Mouse (Mus musculus) heart, embryonic 16.5 days (tissue): Measurements from ENCODE around the gene Cntn5. TPM values are rescaled to one million over a fixed set of nuclear protein-coding genes. Genes with fewer than 3 reads are reported as not detected.

Experiments
- ATAC-seq: fragments of 200-750 bp; cut with Nextera tagmentation; replicated peaks from 2 replicates; pipeline ENCODE4 v1.8.0; 2017; ENCODE audit warnings: moderate number of reproducible peaks; ENCODE audit not compliant: insufficient read depth, low FRiP score; ENCODE audit errors: extremely low read depth
- H3K27ac ChIP-seq: fragments of 300-500 bp; sonication (generic); 2 replicates; pipeline ENCODE4 v1.5.1; 2014; ENCODE audit warnings: mild to moderate bottlenecking, low read length, control low read depth, moderate library complexity
- H3K27me3 ChIP-seq: fragments of 300-500 bp; sonication (generic); 2 replicates; pipeline ENCODE4 v1.6.1; 2014; ENCODE audit warnings: low read length, mixed read lengths; ENCODE audit not compliant: control insufficient read depth, insufficient read depth
- H3K36me3 ChIP-seq: fragments of 300-500 bp; sonication (generic); 2 replicates; pipeline ENCODE4 v1.6.1; 2014; ENCODE audit not compliant: control insufficient read depth, insufficient read depth
- H3K4me1 ChIP-seq: fragments of 300-500 bp; sonication (generic); 2 replicates; pipeline ENCODE4 v1.6.1; 2014; ENCODE audit warnings: low read length, mixed read lengths; ENCODE audit not compliant: control insufficient read depth, insufficient read depth
- H3K4me2 ChIP-seq: fragments of 300-500 bp; sonication (generic); 2 replicates; pipeline ENCODE4 v1.6.1; 2014; ENCODE audit warnings: low read depth, mild to moderate bottlenecking, control low read depth, low read length
- H3K4me3 ChIP-seq: fragments of 300-500 bp; sonication (generic); 2 replicates; pipeline ENCODE4 v1.5.1; 2014; ENCODE audit warnings: mild to moderate bottlenecking, control low read depth, low read length
- H3K9ac ChIP-seq: fragments of 300-500 bp; sonication (generic); 2 replicates; pipeline ENCODE4 v1.6.1; 2014; ENCODE audit warnings: low read length, control low read depth
- H3K9me3 ChIP-seq: fragments of 300-500 bp; sonication (generic); replicated peaks from 2 replicates; pipeline ENCODE4 v1.6.1; 2016; ENCODE audit warnings: low read length; ENCODE audit not compliant: control insufficient read depth
- WGBS: fragments of 180-500 bp; shearing (Covaris S2); extraction: QIAGEN DNeasy Blood & Tissue Kit; methylation state at CpG from one replicate; pipeline ENCODE4 v1.1.7; 2014; 5-methylcytosine and 5-hydroxymethylcytosine counted together
- polyA plus RNA-seq: library from polyadenylated mRNA; unstranded; fragments of >200 nt; fragmentation: Nextera tagmentation; extraction: Ambion mirVana; gene quantifications from 2 replicates; pipeline ENCODE4 v1.2.1, GENCODE M21; 2015

Cntn5 gene
- polyA plus RNA-seq, 1 experiment from 2014 or later, result 0.29 TPM

GRCm38 (mm10) chr9:10233364-10233763 is 671.2 kb downstream of the Cntn5 start:
- Histone ChIP-seq H3K4me1 (no peaks in the 10 kb centered on the region), H3K4me2 (no peak overlapping the region), H3K27me3 (no peaks in the 10 kb centered on the region), H3K36me3 (no peaks in the 10 kb centered on the region), H3K9me3 (peaks cover 4% of the 10 kb centered on the region; the same call in 1 of the 2 replicates), H3K27ac (no peak overlapping the region), H3K4me3 (no peak overlapping the region), H3K9ac (no peak overlapping the region)
- ATAC-seq, result no peak
- 78% methylated on average over 4 of the region's 4 CpGs for WGBS

- Histone ChIP-seq H3K9ac (no peak overlapping the region), H3K27ac (no peak overlapping the region), H3K9me3 (no peaks in the 10 kb centered on the region), H3K4me2 (no peak overlapping the region), H3K27me3 (no peaks in the 10 kb centered on the region), H3K4me3 (no peak overlapping the region), H3K36me3 (no peaks in the 10 kb centered on the region), H3K4me1 (no peaks in the 10 kb centered on the region)
- ATAC-seq, result no peak
- 59% methylated on average over 1 of the region's 1 CpGs for WGBS
These were observed 672.5 kb downstream of the Cntn5 start for GRCm38 (mm10) chr9:10232066-10232465.

- no peaks in the 10 kb centered on the region for H3K36me3 ChIP-seq
- no peak overlapping the region for H3K9ac ChIP-seq
- no peak overlapping the region for H3K4me2 ChIP-seq
- H3K4me3 ChIP-seq, result no peak overlapping the region
- H3K4me1 ChIP-seq, result no peaks in the 10 kb centered on the region
- no peak overlapping the region for H3K27ac ChIP-seq
- H3K9me3 ChIP-seq, result no peaks in the 10 kb centered on the region
- H3K27me3 ChIP-seq, result no peaks in the 10 kb centered on the region
- no peak for ATAC-seq
These were observed 673.6 kb downstream of the Cntn5 start for GRCm38 (mm10) chr9:10230973-10231372.

GRCm38 (mm10) chr9:10229716-10230115 is 674.9 kb downstream of the Cntn5 start:
- Histone ChIP-seq H3K27me3 (no peaks in the 10 kb centered on the region), H3K27ac (no peak overlapping the region), H3K36me3 (no peaks in the 10 kb centered on the region), H3K4me2 (no peak overlapping the region), H3K9ac (no peak overlapping the region), H3K9me3 (no peaks in the 10 kb centered on the region), H3K4me3 (no peak overlapping the region), H3K4me1 (no peaks in the 10 kb centered on the region)
- ATAC-seq, result no peak
- WGBS, result 48% methylated on average over 2 of the region's 2 CpGs

- H3K4me3 ChIP-seq, result no peak overlapping the region
- no peaks in the 10 kb centered on the region for H3K4me1 ChIP-seq
- no peak overlapping the region for H3K4me2 ChIP-seq
- H3K27ac ChIP-seq, result no peak overlapping the region
- H3K9me3 ChIP-seq, result no peaks in the 10 kb centered on the region
- no peak overlapping the region for H3K9ac ChIP-seq
- no peaks in the 10 kb centered on the region for H3K27me3 ChIP-seq
- no peaks in the 10 kb centered on the region for H3K36me3 ChIP-seq
- WGBS, result 62% methylated on average over 2 of the region's 2 CpGs
- no peak for ATAC-seq
These were observed 678.6 kb downstream of the Cntn5 start for GRCm38 (mm10) chr9:10226013-10226412.

GRCm38 (mm10) chr9:10186063-10186462 is 718.5 kb downstream of the Cntn5 start:
- Histone ChIP-seq H3K27me3 (no peaks in the 10 kb centered on the region), H3K36me3 (no peaks in the 10 kb centered on the region), H3K4me1 (no peaks in the 10 kb centered on the region), H3K9ac (no peak overlapping the region), H3K4me3 (no peak overlapping the region), H3K9me3 (no peaks in the 10 kb centered on the region), H3K4me2 (no peak overlapping the region), H3K27ac (no peak overlapping the region)
- ATAC-seq, result no peak

- Histone ChIP-seq H3K4me2 (no peak overlapping the region), H3K27ac (no peak overlapping the region), H3K4me3 (no peak overlapping the region), H3K4me1 (no peaks in the 10 kb centered on the region), H3K9me3 (no peaks in the 10 kb centered on the region), H3K36me3 (no peaks in the 10 kb centered on the region), H3K27me3 (no peaks in the 10 kb centered on the region), H3K9ac (no peak overlapping the region)
- no peak for ATAC-seq
- WGBS, result 87% methylated on average over 3 of the region's 3 CpGs
These were observed 734.0 kb downstream of the Cntn5 start for GRCm38 (mm10) chr9:10170526-10170925.

- no peak for ATAC-seq
- Histone ChIP-seq H3K9me3 (no peaks in the 10 kb centered on the region), H3K36me3 (no peaks in the 10 kb centered on the region), H3K4me3 (no peak overlapping the region), H3K9ac (no peak overlapping the region), H3K27me3 (no peaks in the 10 kb centered on the region), H3K4me1 (no peaks in the 10 kb centered on the region), H3K27ac (no peak overlapping the region), H3K4me2 (no peak overlapping the region)
- WGBS, result 75% methylated on average over 1 of the region's 1 CpGs
These were observed 783.1 kb downstream of the Cntn5 start for GRCm38 (mm10) chr9:10121350-10122057.

GRCm38 (mm10) chr9:10116581-10116980 is 788.0 kb downstream of the Cntn5 start:
- WGBS, result 75% methylated on average over 1 of the region's 1 CpGs
- Histone ChIP-seq H3K9me3 (no peaks in the 10 kb centered on the region), H3K4me1 (no peaks in the 10 kb centered on the region), H3K27ac (no peak overlapping the region), H3K4me2 (no peak overlapping the region), H3K9ac (no peak overlapping the region), H3K4me3 (no peak overlapping the region), H3K36me3 (no peaks in the 10 kb centered on the region), H3K27me3 (no peaks in the 10 kb centered on the region)
- ATAC-seq, result no peak
